Mouse (Mus musculus) lung, postnatal 0 days (tissue): Measurements from ENCODE around the gene Nob1.

Experiments
- CTCF ChIP-seq: IDR thresholded peaks from 2 replicates; pipeline ENCODE4 v1.5.1; 2016; ENCODE audit warnings: antibody characterized with exemption, mild to moderate bottlenecking
- EP300 ChIP-seq: IDR thresholded peaks from 2 replicates; pipeline ENCODE4 v1.6.1; 2016; ENCODE audit warnings: antibody characterized with exemption, mild to moderate bottlenecking, control low read depth

DNA sequence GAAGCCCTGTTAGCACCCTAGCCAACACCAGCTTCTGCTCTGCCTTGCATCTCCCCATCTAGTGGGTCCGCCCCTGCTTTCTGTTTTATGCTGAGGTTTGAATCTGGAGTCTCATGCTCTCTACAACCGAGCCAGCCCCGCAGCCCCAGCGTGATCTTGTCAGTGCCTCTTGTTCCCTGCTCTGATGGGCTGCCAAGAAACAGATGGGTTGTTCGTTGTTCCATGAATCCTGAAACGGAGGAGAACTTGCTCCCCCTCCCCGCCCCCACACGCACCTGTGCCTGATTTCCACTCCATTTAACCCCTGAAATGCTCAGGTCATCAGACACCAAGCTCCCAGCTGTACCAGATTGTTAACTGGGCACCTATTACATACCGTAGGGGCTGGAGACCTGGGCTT, 25.4 kb downstream of the Nob1 start:
- TF ChIP-seq CTCF (no peak), EP300 (no peak)
